Mouse (Mus musculus) liver, embryonic 14.5 days (tissue): ENCODE measurements around the gene Pigz.

Experiments used
- CTCF ChIP-seq: IDR thresholded peaks from 2 replicates; pipeline ENCODE4 v1.5.1; 2016; ENCODE audit warnings: antibody characterized with exemption, low read depth, control low read depth
- EP300 ChIP-seq: IDR thresholded peaks from 2 replicates; pipeline ENCODE4 v1.6.1; 2016; ENCODE audit warnings: antibody characterized with exemption, low read depth

GRCm38 (mm10) chr16:31992039-31992438 is 58.4 kb downstream of the Pigz start:
- no peak for TF ChIP-seq EP300
- TF ChIP-seq CTCF = peak; percentile 38; the same call in 1 of the 2 replicates
